Mouse (Mus musculus): ENCODE results near the gene Efhc1. TPM values are rescaled to one million over a fixed set of nuclear protein-coding genes. Genes with fewer than 3 reads are reported as not detected.
A peak's percentile ranks its signal among the peaks of the same experiment; 100 is the strongest.

The Efhc1 gene
- total RNA-seq, 2 experiments from 2014 or later = 0.21 to 1.5 TPM

GRCm38 (mm10) chr1:20943016-20943415, 8.4 kb upstream of the Efhc1 start:
- no peak for ATAC-seq (replicated peaks; ENCODE audit: poor library complexity)

GRCm38 (mm10) chr1:20951799-20952198, 373 bp downstream of the Efhc1 start:
- ATAC-seq (replicated peaks; ENCODE audit: poor library complexity) = peak; percentile 7; the same call in 1 of the 2 replicates

GRCm38 (mm10) chr1:20954876-20955275, 3.5 kb downstream of the Efhc1 start:
- ATAC-seq (replicated peaks; ENCODE audit: poor library complexity) = no peak

GRCm38 (mm10) chr1:20969642-20970041, 18.2 kb downstream of the Efhc1 start:
- ATAC-seq (replicated peaks; ENCODE audit: poor library complexity) = no peak

GRCm38 (mm10) chr1:20973389-20973788, 22.0 kb downstream of the Efhc1 start:
- peak; percentile 87 for ATAC-seq (replicated peaks; ENCODE audit: poor library complexity)

GRCm38 (mm10) chr1:20974341-20975135, 23.1 kb downstream of the Efhc1 start:
- ATAC-seq (replicated peaks; ENCODE audit: poor library complexity) = peak; percentile 17; the same call in 1 of the 2 replicates

GRCm38 (mm10) chr1:20980553-20980952, 29.1 kb downstream of the Efhc1 start:
- no peak for ATAC-seq (replicated peaks; ENCODE audit: poor library complexity)

GRCm38 (mm10) chr1:20981764-20982163, 30.3 kb downstream of the Efhc1 start:
- ATAC-seq (replicated peaks; ENCODE audit: poor library complexity) = no peak

GRCm38 (mm10) chr1:20984103-20984502, 32.7 kb downstream of the Efhc1 start:
- ATAC-seq (replicated peaks; ENCODE audit: poor library complexity) = no peak

- ATAC-seq (replicated peaks; ENCODE audit: poor library complexity) = no peak
Measured at GRCm38 (mm10) chr1:20984582-20984981, 33.2 kb downstream of the Efhc1 start.

GRCm38 (mm10) chr1:20986378-20987056, 35.1 kb downstream of the Efhc1 start:
- ATAC-seq (replicated peaks; ENCODE audit: poor library complexity) = peak; percentile 76

GRCm38 (mm10) chr1:20989461-20990083, 38.1 kb downstream of the Efhc1 start:
- ATAC-seq (replicated peaks; ENCODE audit: poor library complexity) = no peak

GRCm38 (mm10) chr1:20993690-20994089, 42.3 kb downstream of the Efhc1 start:
- ATAC-seq (replicated peaks; ENCODE audit: poor library complexity) = peak; percentile 57

- ATAC-seq (replicated peaks; ENCODE audit: poor library complexity) = 0 out of 2 replicates have a peak, but pooled peaks have one; percentile 18
Measured at GRCm38 (mm10) chr1:20994338-20994737, 42.9 kb downstream of the Efhc1 start.

- peak; percentile 74 for ATAC-seq (replicated peaks; ENCODE audit: poor library complexity)
Measured at GRCm38 (mm10) chr1:20995331-20995986, 44.0 kb downstream of the Efhc1 start.

GRCm38 (mm10) chr1:20996603-20997327, 45.3 kb downstream of the Efhc1 start:
- no peak for ATAC-seq (replicated peaks; ENCODE audit: poor library complexity)

- peak; percentile 37 for ATAC-seq (replicated peaks; ENCODE audit: poor library complexity)
Measured at GRCm38 (mm10) chr1:20997328-20997689, 45.9 kb downstream of the Efhc1 start.

- no peak for ATAC-seq (replicated peaks; ENCODE audit: poor library complexity)
Measured at GRCm38 (mm10) chr1:20997881-20998389, 46.5 kb downstream of the Efhc1 start.

- ATAC-seq (replicated peaks; ENCODE audit: poor library complexity) = no peak
Measured at GRCm38 (mm10) chr1:21002246-21003142, 51.1 kb downstream of the Efhc1 start.
